In the genomic region with DNA sequence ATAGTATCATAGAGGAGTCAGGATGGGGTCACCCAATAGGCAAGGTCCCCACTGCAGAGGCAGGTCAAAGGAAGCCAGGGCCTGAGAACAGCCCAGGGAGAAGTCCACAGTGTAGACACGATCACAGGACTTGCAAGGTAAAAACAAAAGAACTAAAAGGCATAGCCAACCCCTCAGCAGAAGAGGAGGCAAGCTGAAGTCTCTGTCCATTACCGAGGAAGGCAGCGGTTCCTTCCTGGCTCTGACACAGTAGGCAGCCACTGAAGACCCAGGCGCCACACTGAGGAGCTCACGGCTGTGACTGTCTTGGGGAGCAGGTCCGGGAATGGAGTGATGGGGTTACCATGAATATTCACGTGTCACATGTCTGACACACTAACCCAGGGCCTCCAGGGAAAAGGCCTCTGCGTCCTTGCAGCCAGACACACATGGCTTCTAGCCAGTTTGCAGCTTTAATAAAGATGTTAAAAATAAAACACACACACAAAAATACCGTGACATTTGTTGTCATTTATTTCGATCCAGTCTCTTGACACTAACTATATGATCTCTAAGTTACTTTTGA, we compare ENCODE assay signal across 9 mouse cellular contexts. TPM values are rescaled to one million over a fixed set of nuclear protein-coding genes. Genes with fewer than 3 reads are reported as not detected.
DNase-seq lines count a peak whose midpoint lies in the region; ATAC-seq lines count a peak whose summit lies in the region.
"Had no signal": no experiment of that assay in that cellular context is flagged by ENCODE, and none has a peak within 500 bp of the region (broad histone marks: within the 10 kb centered on the region; RNA-seq: fewer than 3 reads in every experiment).

No protein-coding gene starts in this region.

- peaks cover 17% of the 10 kb centered on the region for H3K36me3 ChIP-seq in forebrain, embryonic 12.5 days (replicated peaks)
- H3K36me3 ChIP-seq in limb, embryonic 10.5 days, result peaks cover 17% of the 10 kb centered on the region

- ATAC-seq in forebrain, embryonic 12.5 days (ENCODE audit: low FRiP score), result 0 out of 2 replicates have a peak, but pooled peaks have one; percentile 8

- H3K4me3 ChIP-seq in forebrain, embryonic 12.5 days (replicated peaks), result no peak overlapping the region
- H3K4me3 ChIP-seq in limb, embryonic 10.5 days, result no peak overlapping the region

- H3K4me1 ChIP-seq in forebrain, embryonic 12.5 days, result peaks cover 66% of the 10 kb centered on the region
- peaks cover 55% of the 10 kb centered on the region for H3K4me1 ChIP-seq in limb, embryonic 10.5 days

- DNase-seq in embryo, embryonic 11 days, result peak; percentile 35
- DNase-seq in embryo, embryonic 9.5 days (ENCODE audit: extremely low spot score), result no peak
- DNase-seq in MN1 (ENCODE audit: low spot score), result peak; percentile 17
- no peak for DNase-seq in limb, embryonic 10.5 days (ENCODE audit: low spot score)
- no peak for DNase-seq in right cerebral cortex, postnatal 36 days (ENCODE audit: low spot score in 2 of 2)
- no peak for DNase-seq in gastrocnemius, postnatal 36 days
- DNase-seq in left cerebral cortex, postnatal 36 days (ENCODE audit: low spot score in 2 of 2), result no peak

- intact Hi-C loops in gastrocnemius, postnatal 36 days (cut with DNase I), result loop anchor here (2.0 kb wide), 1 partner anchor 16 kb away; no protein-coding TSS in a partner anchor
- intact Hi-C loops in left cerebral cortex, postnatal 36 days (cut with DNase I), result no loop called here

- no peaks in the 10 kb centered on the region for H3K9me3 ChIP-seq in forebrain, embryonic 12.5 days
- H3K9me3 ChIP-seq in limb, embryonic 10.5 days (replicated peaks), result no peaks in the 10 kb centered on the region

- 67% methylated on average over 10 of the region's 10 CpGs for WGBS in forebrain, embryonic 12.5 days
- WGBS in limb, embryonic 10.5 days, result 80% methylated on average over 10 of the region's 10 CpGs

- H3K27me3 ChIP-seq in forebrain, embryonic 12.5 days, result no peaks in the 10 kb centered on the region
- no peaks in the 10 kb centered on the region for H3K27me3 ChIP-seq in limb, embryonic 10.5 days (ENCODE audit: low read depth, poor library complexity, severe bottlenecking)
- H3K27me3 ChIP-seq: CH12.LX had no signal

- no peak overlapping the region for H3K4me2 ChIP-seq in forebrain, embryonic 12.5 days

- peak overlapping the region; percentile 46; the same call in 1 of the 2 replicates for H3K27ac ChIP-seq in forebrain, embryonic 12.5 days
- H3K27ac ChIP-seq in limb, embryonic 10.5 days, result peak overlapping the region; percentile 38; the same call in 1 of the 2 replicates

- no peak overlapping the region for H3K9ac ChIP-seq in forebrain, embryonic 12.5 days

RNA-seq across cellular contexts. Expression of gene Cyth1, which starts 51.5 kb away (rescaled TPM):
- polyA plus RNA-seq in forebrain, embryonic 12.5 days (2016; fragmentation: Nextera tagmentation; extraction: Ambion mirVana), result 24.0 and 24.9 TPM in 2 replicates
- polyA plus RNA-seq in limb, embryonic 10.5 days (2016; fragmentation: Nextera tagmentation; extraction: Ambion mirVana), result 17.9 and 22.6 TPM in 2 replicates
- 10 to 100 TPM; 33.5 to 34.7 TPM for total RNA-seq in gastrocnemius, postnatal 36 days (2021)
- 10 to 100 TPM; 65.9 to 67.3 TPM for total RNA-seq in left cerebral cortex, postnatal 36 days (2021)

Comparison
In these comparisons a context has a peak if more than half of its experiments do, and no peak if none do; other contexts are left out.
1. DNase-seq: peak in embryo, embryonic 11 days (single experiment) and MN1 (single experiment); none in embryo, embryonic 9.5 days (single experiment), limb, embryonic 10.5 days (single experiment), right cerebral cortex, postnatal 36 days (0 of 2), gastrocnemius, postnatal 36 days (0 of 2) and left cerebral cortex, postnatal 36 days (0 of 2).